Mouse (Mus musculus) layer of hippocampus, postnatal 36 days (tissue): ENCODE results near the gene Slc16a10. TPM values are rescaled to one million over a fixed set of nuclear protein-coding genes. Genes with fewer than 3 reads are reported as not detected.
"Not testable (repeated sequence)": the region's sequence is repeated elsewhere in the genome, so short reads cannot be mapped to it uniquely, and the experiment has no call there.

ENCODE experiments used
- DNase-seq, 2 experiments: peaks; one replicate each; pipeline ENCODE4 v3.0.0; 2022
- total RNA-seq, 2 experiments: library from RNA; stranded (reverse); gene quantifications; 2 replicates each; pipeline ENCODE4 v1.2.3; 2021

The Slc16a10 gene
- total RNA-seq, 2 experiments from 2014 or later: 3.0 to 4.0 TPM

DNA sequence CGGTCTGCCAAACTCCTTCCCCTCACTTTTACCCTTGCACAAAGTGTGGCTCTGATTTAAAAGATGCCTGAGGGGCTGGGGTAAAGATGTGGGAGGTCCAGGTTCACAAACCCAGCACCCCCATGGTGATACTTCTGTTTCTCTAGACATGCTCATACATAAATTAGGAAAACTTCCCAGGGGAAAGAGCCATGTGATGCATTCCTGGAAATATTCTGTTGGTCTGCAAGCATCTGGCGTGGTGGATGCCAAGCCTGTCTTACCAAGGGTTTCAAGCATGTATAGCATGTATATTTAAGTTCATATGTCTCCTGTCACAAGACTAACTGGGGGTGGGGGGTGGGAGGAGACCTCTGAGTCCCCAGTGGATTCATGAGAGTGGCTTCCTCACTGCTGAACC, 121.7 kb downstream of the Slc16a10 start:
- DNase-seq: no peak

DNA sequence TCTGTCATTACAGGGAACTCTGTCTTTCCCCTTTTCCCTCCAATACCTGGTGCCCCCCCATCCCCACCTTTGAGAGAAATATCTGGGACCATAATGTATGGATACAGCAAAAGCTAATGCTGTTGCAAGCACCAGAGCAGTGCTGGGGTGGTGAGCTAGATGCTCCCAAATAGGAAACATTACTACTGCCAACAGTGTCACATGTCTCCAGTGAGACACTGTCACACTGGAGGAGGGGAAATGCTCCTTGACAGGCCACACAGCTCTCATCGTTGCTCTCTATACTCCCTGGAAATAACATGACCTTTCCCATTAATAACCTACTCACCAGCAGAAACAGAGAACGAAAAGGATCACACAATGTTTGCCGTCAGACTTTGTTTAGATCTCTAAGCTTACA, 122.6 kb downstream of the Slc16a10 start:
- no peak for DNase-seq

DNA sequence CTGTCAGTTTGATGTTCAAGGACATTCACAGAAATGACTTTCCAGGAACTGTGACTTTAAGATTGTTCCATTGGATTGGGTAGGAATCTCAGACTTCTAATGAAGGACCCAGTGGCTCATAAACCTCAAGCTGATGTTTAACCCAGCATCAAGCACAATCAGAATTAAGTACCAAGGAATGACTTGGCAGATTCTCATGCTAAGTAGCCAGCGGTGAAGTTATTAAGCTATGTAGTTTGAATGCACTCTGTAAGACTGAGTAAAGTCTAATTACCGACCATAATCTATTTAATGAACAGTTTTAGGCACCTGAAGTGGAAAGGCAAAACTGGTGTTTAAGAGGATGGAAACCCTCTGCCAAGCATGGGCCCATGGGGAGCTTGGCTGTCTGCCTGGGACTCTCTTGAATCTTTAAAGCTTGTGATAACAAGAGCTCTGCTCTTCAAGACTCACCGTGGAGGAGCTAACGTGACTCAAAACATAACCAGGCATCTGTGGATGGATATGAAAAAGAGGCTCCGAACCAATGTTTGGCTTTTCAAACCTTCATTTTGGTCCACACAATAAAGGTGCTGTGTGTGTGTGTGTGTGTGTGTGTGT, 123.7 kb downstream of the Slc16a10 start:
- no peak for DNase-seq

DNA sequence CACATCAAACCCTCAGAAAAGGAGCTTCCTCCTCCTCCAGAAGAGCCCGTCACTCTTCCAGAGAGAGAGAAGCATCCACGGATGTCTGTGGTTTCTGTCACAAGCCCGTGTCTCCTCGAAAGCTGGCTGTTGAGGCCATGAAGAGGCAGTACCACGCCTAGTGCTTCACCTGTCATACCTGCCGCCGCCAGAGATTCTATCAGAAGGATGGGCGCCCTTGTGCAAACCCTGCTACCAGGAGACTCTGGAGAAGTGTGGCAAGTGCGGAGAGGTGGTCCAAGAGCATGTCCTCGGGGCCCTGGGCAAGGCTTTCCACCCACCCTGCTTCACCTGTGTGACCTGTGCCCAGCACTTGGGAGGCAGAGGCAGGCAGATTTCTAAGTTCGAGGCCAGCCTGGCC, 132.5 kb downstream of the Slc16a10 start:
- DNase-seq: no peak

DNA sequence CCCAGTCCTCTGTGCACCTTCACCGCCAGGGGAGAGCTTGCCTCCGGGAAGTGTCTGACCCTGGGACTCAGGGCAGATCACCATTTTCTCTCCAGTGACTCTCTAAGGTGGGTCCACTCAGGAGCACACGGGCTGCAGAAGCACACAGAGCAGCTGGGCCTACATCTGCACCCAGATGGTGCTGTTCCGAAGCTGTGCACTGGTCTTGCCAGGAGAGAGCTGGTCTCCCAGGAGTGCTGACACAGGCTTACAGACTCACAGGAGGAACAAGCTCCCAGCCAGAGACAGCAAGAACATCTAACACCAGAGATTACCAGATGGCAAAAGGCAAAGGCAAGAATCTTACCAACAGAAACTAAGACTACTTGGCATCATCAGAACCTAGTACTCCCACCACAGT, 133.2 kb downstream of the Slc16a10 start:
- not testable (repeated sequence) for DNase-seq

DNA sequence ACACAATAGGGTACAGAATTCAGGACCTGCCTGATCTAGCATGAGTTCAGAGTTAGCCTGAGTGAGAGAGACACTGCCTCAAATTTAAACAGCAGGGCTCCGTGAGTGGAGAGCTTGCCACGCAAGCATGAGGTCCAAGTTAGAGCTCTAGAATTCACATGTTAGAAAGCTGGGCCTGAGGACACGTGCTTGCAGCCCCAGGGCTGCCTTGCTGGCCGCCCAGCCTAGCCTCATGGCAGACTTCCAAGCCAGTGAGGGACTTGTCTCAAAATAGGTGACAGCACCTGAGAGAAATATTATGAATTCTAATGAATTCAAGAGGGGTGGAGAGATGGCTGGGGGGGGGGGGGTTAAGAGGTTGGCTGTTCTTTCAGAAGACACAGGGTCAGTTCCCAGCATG, 134.1 kb downstream of the Slc16a10 start:
- DNase-seq: no peak

DNA sequence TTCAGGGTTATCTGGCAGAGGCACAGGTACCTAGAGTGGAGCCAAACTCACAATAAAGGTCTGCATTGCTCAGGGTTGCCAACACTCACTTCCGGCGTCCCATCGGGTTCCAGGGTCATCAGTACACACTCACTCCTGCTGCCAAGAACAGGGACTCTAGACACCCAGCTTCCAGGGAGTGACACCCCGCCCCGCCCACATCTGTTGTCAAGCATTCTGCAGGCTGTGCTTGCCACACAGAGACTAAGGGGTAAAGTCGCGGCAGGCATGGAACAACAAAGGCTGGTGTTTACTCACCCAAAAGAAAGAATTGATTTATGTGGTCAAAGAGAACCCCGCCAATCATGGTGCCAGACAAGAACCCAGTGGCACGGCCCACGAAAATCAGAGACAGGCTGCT, 135.1 kb downstream of the Slc16a10 start:
- DNase-seq: no peak

DNA sequence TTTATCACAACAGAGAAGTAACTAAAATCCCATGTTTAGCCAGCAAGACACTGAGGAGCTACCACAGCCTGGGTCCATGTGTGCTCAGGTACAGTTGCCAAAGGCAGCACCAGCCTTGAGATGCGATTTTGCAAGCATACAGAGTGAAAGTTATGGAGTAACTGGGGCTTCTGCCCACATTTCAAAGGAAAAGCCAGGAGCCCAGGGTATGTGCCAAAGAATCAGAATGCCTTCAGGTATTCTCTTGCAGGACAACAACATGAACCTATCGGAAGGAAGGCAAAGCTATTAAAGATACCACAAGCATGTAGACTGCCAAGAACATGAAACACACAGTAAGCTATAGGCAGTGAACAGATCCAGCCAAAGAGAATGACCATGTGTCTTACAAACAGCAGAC, 141.3 kb downstream of the Slc16a10 start:
- no peak for DNase-seq

DNA sequence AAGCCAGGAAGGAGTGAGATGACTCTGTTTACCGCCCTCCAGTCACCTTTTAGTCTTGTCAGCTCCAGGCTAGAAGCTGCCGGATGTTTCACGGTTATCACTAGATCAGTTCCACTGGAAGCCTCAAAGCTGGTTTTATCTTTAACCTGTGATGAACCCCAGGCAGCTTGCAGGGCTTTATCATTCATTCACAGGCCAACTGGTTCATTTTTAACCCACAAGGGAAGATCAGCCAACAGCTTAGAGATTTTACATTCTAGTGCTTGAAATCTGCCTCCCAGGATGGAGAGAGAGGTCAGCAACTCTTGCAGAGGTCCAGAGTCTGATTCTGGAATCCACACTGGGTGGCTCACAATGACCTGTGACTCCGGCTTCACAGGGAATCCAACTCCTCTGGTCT, 150.9 kb downstream of the Slc16a10 start:
- no peak for DNase-seq

DNA sequence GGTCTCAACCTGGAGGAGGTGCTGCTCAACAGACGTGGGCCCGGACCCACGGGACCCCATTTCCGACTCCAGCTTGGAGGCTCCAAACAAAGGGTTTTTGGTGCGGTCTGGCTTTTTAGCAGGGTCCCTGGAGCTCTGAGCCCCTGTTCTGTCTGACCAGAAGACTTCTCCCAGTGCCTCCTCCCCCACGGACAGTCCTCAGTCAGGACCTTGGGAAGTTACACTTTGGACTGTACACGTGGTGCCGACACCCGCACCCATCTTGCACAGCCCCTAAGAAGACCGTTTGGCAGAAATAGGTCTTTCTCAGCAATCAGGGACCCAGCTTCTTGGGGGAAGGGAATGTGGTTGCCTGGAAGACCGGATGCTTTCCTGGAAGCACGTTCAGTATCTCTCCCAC, 155.6 kb downstream of the Slc16a10 start, which contains the start of gene Mfsd4b5:
TSS of gene Mfsd4b5 (minus strand) at position 181 of the 400 bp plus-strand sequence.
- no peak for DNase-seq

Other genes with a start within 250 kb of the Slc16a10 start
- gene Mfsd4b4, start 243.0 kb downstream of the Slc16a10 start, total RNA-seq: 1 to 10 TPM; 7.6 to 8.9 TPM
- under 1 TPM; 0.45 to 0.56 TPM for gene Mfsd4b2, start 215.3 kb downstream of the Slc16a10 start, total RNA-seq
- not detected for gene Mfsd4b3, start 182.1 kb downstream of the Slc16a10 start, total RNA-seq
- under 1 TPM; 0.38 to 0.57 TPM for gene Mfsd4b5, start 155.6 kb downstream of the Slc16a10 start, total RNA-seq
- gene Mfsd4b1, start 117.0 kb downstream of the Slc16a10 start, total RNA-seq: 1 to 10 TPM in 1 of 2 experiments, under 1 TPM in 1; 0.67 to 1.2 TPM
- 10 to 100 TPM; 19.4 to 22.4 TPM for gene Rpf2, start 104.8 kb upstream of the Slc16a10 start, total RNA-seq
- 10 to 100 TPM; 23.7 to 29.4 TPM for gene Gtf3c6, start 115.8 kb upstream of the Slc16a10 start, total RNA-seq
- gene Amd1, start 159.9 kb upstream of the Slc16a10 start, total RNA-seq: 10 to 100 TPM; 90.1 to 92.0 TPM
- gene Cdk19, start 197.3 kb upstream of the Slc16a10 start, total RNA-seq: 10 to 100 TPM; 30.5 to 31.7 TPM